Mouse (Mus musculus) A20 (cell line): Measurements from ENCODE around the gene Isoc2a.
A peak's percentile ranks its signal among the peaks of the same experiment; 100 is the strongest.

Source experiments
- DNase-seq: peaks from one replicate; pipeline ENCODE4 v3.0.0-alpha.2; 2011; ENCODE audit warnings: low read depth, low spot score

Isoc2a gene

GRCm38 (mm10) chr7:4918681-4919080, 41.7 kb downstream of the Isoc2a start:
- DNase-seq = no peak

- DNase-seq = no peak
Measured at GRCm38 (mm10) chr7:4919096-4919495, 42.1 kb downstream of the Isoc2a start.

GRCm38 (mm10) chr7:4919971-4920370, 43.0 kb downstream of the Isoc2a start:
- no peak for DNase-seq

- no peak for DNase-seq
Measured at GRCm38 (mm10) chr7:4920496-4920895, 43.5 kb downstream of the Isoc2a start.

- DNase-seq = no peak
Measured at GRCm38 (mm10) chr7:4920976-4921823, 44.2 kb downstream of the Isoc2a start.

GRCm38 (mm10) chr7:4921824-4922482, 45.0 kb downstream of the Isoc2a start, which contains the start of gene Nat14:
Nat14 (plus strand) TSS chr7:4922028.
- DNase-seq = no peak

GRCm38 (mm10) chr7:4922508-4922907, 45.6 kb downstream of the Isoc2a start:
- no peak for DNase-seq

GRCm38 (mm10) chr7:4922931-4923565, 46.1 kb downstream of the Isoc2a start:
- DNase-seq = no peak

- no peak for DNase-seq
Measured at GRCm38 (mm10) chr7:4923586-4924364, 46.8 kb downstream of the Isoc2a start.

GRCm38 (mm10) chr7:4924483-4924882, 47.5 kb downstream of the Isoc2a start:
- DNase-seq = no peak

GRCm38 (mm10) chr7:4924891-4925301, 47.9 kb downstream of the Isoc2a start:
- no peak for DNase-seq

GRCm38 (mm10) chr7:4925441-4926381, 48.8 kb downstream of the Isoc2a start, which contains the start of gene Ssc5d:
Ssc5d (plus strand) TSS chr7:4925785.
- no peak for DNase-seq

GRCm38 (mm10) chr7:4926849-4927248, 49.9 kb downstream of the Isoc2a start:
- DNase-seq = no peak

GRCm38 (mm10) chr7:4927711-4928110, 50.8 kb downstream of the Isoc2a start:
- DNase-seq = no peak

- DNase-seq = no peak
Measured at GRCm38 (mm10) chr7:4928323-4928722, 51.4 kb downstream of the Isoc2a start.

GRCm38 (mm10) chr7:4933103-4933502, 56.1 kb downstream of the Isoc2a start:
- DNase-seq = no peak

- DNase-seq = no peak
Measured at GRCm38 (mm10) chr7:4934160-4934914, 57.4 kb downstream of the Isoc2a start.

GRCm38 (mm10) chr7:4936832-4937231, 59.9 kb downstream of the Isoc2a start:
- DNase-seq = no peak

- DNase-seq = no peak
Measured at GRCm38 (mm10) chr7:4937392-4937791, 60.4 kb downstream of the Isoc2a start.

GRCm38 (mm10) chr7:4938456-4938855, 61.5 kb downstream of the Isoc2a start:
- peak; percentile 75 for DNase-seq
